Mouse (Mus musculus) liver, adult 2 months (tissue): ENCODE results near the gene Trpm5.

ENCODE experiments used
- CTCF ChIP-seq: fragments of 200-500 bp; IDR thresholded peaks from 2 replicates; pipeline ENCODE4 v1.5.1; 2011; ENCODE audit warnings: low read depth, low read length, control low read depth
- POLR2A ChIP-seq: fragments of 200-500 bp; IDR thresholded peaks from 2 replicates; pipeline ENCODE4 v1.6.1; 2011; ENCODE audit warnings: low read length, control low read depth; ENCODE audit not compliant: insufficient read depth; ENCODE audit errors: extremely low read depth

GRCm38 (mm10) chr7:143138789-143139188 is 44.3 kb upstream of the Trpm5 start:
- TF ChIP-seq POLR2A (no peak), CTCF (peak; percentile 65)
